Mouse (Mus musculus): Measurements from ENCODE around the gene Eef1akmt1. TPM values are rescaled to one million over a fixed set of nuclear protein-coding genes. Genes with fewer than 3 reads are reported as not detected.

Eef1akmt1 gene
- polyA plus RNA-seq, 1 experiment from 2014 or later, result 93.8 TPM

DNA sequence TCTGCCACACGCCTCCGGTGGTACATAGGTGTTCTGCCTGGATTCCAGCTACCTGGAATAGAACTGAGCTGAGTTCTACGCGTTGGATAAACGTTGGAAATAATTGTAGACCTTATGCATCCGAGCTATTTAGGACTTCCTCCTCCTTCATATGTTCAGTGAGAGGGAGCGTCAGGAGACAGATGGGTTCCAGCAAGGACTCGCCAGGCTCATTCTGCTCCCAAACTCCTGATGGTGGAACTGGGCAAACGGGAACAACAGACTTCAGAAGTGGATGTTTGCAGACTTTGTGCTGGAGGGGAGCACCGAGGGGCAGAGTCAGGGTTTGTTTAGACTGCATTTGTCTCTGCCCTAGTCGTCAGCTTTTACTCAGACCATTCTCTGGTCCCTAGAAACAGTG lies 30.7 kb downstream of the Eef1akmt1 start:
- ATAC-seq (ENCODE audit: low read depth), result no peak
- Histone ChIP-seq H3K27ac (ENCODE audit: low read length) (no peak overlapping the region), H3K27me3 (ENCODE audit: control insufficient read depth, insufficient read depth, low read depth, low read length) (no peaks in the 10 kb centered on the region), H3K9me3 (ENCODE audit: control insufficient read depth, low read length) (no peaks in the 10 kb centered on the region), H3K9ac (ENCODE audit: low read length) (no peak overlapping the region), H3K4me1 (replicated peaks; ENCODE audit: control insufficient read depth, insufficient read depth, low read length) (peaks cover 15% of the 10 kb centered on the region), H3K36me3 (ENCODE audit: control insufficient read depth, insufficient read depth, low read length) (no peaks in the 10 kb centered on the region; the same call in 1 of the 2 replicates), H3K4me3 (ENCODE audit: low read length) (no peak overlapping the region), H3K4me2 (ENCODE audit: low read depth, low read length) (no peak overlapping the region)
- WGBS, result 61% methylated on average over 11 of the region's 11 CpGs

- H3K27ac ChIP-seq (ENCODE audit: low read length), result peak overlapping the region; percentile 45
- no peak overlapping the region for H3K9ac ChIP-seq (ENCODE audit: low read length)
- 13% methylated on average over 16 of the region's 16 CpGs for WGBS
- no peaks in the 10 kb centered on the region; the same call in 1 of the 2 replicates for H3K36me3 ChIP-seq (ENCODE audit: control insufficient read depth, insufficient read depth, low read length)
- H3K4me3 ChIP-seq (ENCODE audit: low read length), result no peak overlapping the region
- no peaks in the 10 kb centered on the region for H3K9me3 ChIP-seq (ENCODE audit: control insufficient read depth, low read length)
- ATAC-seq (ENCODE audit: low read depth), result peak; percentile 36
- peaks cover 34% of the 10 kb centered on the region for H3K4me1 ChIP-seq (replicated peaks; ENCODE audit: control insufficient read depth, insufficient read depth, low read length)
- no peaks in the 10 kb centered on the region for H3K27me3 ChIP-seq (ENCODE audit: control insufficient read depth, insufficient read depth, low read depth, low read length)
- no peak overlapping the region; the same call in 1 of the 2 replicates for H3K4me2 ChIP-seq (ENCODE audit: low read depth, low read length)
Measured at GRCm38 (mm10) chr14:57537261-57538015, 34.0 kb downstream of the Eef1akmt1 start.

- H3K36me3 ChIP-seq (ENCODE audit: control insufficient read depth, insufficient read depth, low read length), result no peaks in the 10 kb centered on the region
- H3K9me3 ChIP-seq (ENCODE audit: control insufficient read depth, low read length), result no peaks in the 10 kb centered on the region
- WGBS, result 57% methylated on average over 9 of the region's 9 CpGs
- H3K9ac ChIP-seq (ENCODE audit: low read length), result no peak overlapping the region
- H3K4me2 ChIP-seq (ENCODE audit: low read depth, low read length), result no peak overlapping the region
- no peak for ATAC-seq (ENCODE audit: low read depth)
- peaks cover 34% of the 10 kb centered on the region for H3K4me1 ChIP-seq (replicated peaks; ENCODE audit: control insufficient read depth, insufficient read depth, low read length)
- no peak overlapping the region for H3K4me3 ChIP-seq (ENCODE audit: low read length)
- H3K27ac ChIP-seq (ENCODE audit: low read length), result peak overlapping the region; percentile 45
- H3K27me3 ChIP-seq (ENCODE audit: control insufficient read depth, insufficient read depth, low read depth, low read length), result no peaks in the 10 kb centered on the region
Measured at GRCm38 (mm10) chr14:57536820-57537219, 34.6 kb downstream of the Eef1akmt1 start.

GRCm38 (mm10) chr14:57535646-57536045 lies 35.8 kb downstream of the Eef1akmt1 start:
- peak; percentile 35 for ATAC-seq (ENCODE audit: low read depth)
- Histone ChIP-seq H3K36me3 (ENCODE audit: control insufficient read depth, insufficient read depth, low read length) (no peaks in the 10 kb centered on the region), H3K4me2 (ENCODE audit: low read depth, low read length) (0 out of 2 replicates have a peak overlapping the region, but pooled peaks have one; percentile 9), H3K27ac (ENCODE audit: low read length) (peak overlapping the region; percentile 90), H3K4me3 (ENCODE audit: low read length) (no peak overlapping the region), H3K27me3 (ENCODE audit: control insufficient read depth, insufficient read depth, low read depth, low read length) (no peaks in the 10 kb centered on the region), H3K9me3 (ENCODE audit: control insufficient read depth, low read length) (no peaks in the 10 kb centered on the region), H3K4me1 (replicated peaks; ENCODE audit: control insufficient read depth, insufficient read depth, low read length) (peaks cover 34% of the 10 kb centered on the region), H3K9ac (ENCODE audit: low read length) (no peak overlapping the region)
- WGBS, result 34% methylated on average over 6 of the region's 6 CpGs

DNA sequence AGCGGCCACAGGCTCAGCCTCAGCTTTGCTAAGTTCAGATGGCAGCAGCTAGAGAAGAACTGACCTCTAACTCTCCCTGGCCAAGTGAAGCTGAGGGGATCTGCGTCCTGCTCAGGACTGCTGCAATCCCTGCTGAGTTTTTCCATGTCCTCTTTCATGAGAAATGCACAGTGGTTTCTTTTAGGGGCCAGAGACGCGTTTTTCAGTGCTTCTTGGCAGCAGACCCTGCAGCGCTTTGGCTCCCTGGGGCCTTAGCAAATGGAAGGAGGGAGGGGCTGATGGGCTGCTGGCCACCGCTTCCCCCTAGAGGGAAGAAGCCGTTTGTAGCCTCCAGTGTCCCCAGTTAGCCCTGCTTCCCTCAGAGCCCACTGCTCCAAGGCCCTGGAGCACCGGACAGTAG lies 36.5 kb downstream of the Eef1akmt1 start:
- 22% methylated on average over 8 of the region's 8 CpGs for WGBS
- peak; percentile 74 for ATAC-seq (ENCODE audit: low read depth)
- H3K36me3 ChIP-seq (ENCODE audit: control insufficient read depth, insufficient read depth, low read length), result no peaks in the 10 kb centered on the region
- H3K27me3 ChIP-seq (ENCODE audit: control insufficient read depth, insufficient read depth, low read depth, low read length), result no peaks in the 10 kb centered on the region
- H3K9me3 ChIP-seq (ENCODE audit: control insufficient read depth, low read length), result no peaks in the 10 kb centered on the region
- peaks cover 34% of the 10 kb centered on the region for H3K4me1 ChIP-seq (replicated peaks; ENCODE audit: control insufficient read depth, insufficient read depth, low read length)
- H3K4me3 ChIP-seq (ENCODE audit: low read length), result no peak overlapping the region
- peak overlapping the region; percentile 90 for H3K27ac ChIP-seq (ENCODE audit: low read length)
- 0 out of 2 replicates have a peak overlapping the region, but pooled peaks have one; percentile 4 for H3K4me2 ChIP-seq (ENCODE audit: low read depth, low read length)
- H3K9ac ChIP-seq (ENCODE audit: low read length), result 0 out of 2 replicates have a peak overlapping the region, but pooled peaks have one; percentile 12

DNA sequence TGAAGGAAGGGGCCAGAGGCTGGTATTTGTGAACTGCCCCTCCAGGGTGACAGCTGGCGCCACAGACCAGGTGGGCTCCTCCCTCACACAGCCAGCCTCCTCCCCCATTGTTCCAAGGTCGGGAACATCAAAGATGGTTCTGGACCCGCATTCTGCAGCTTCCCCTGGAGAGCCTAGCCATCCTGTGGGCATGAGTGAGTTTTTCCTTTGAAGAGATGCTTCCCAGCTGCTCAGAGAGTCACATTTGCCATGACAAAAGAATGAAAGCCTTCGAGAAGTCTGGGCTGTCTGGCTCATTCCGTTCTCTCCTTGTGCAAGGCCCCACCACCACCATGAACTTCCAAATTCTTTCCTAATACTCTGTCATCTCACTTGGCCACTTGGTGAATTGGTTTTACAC lies 37.1 kb downstream of the Eef1akmt1 start:
- ATAC-seq (ENCODE audit: low read depth), result peak; percentile 43
- Histone ChIP-seq H3K9ac (ENCODE audit: low read length) (no peak overlapping the region), H3K4me1 (replicated peaks; ENCODE audit: control insufficient read depth, insufficient read depth, low read length) (peaks cover 34% of the 10 kb centered on the region), H3K36me3 (ENCODE audit: control insufficient read depth, insufficient read depth, low read length) (no peaks in the 10 kb centered on the region), H3K27me3 (ENCODE audit: control insufficient read depth, insufficient read depth, low read depth, low read length) (no peaks in the 10 kb centered on the region), H3K27ac (ENCODE audit: low read length) (peak overlapping the region; percentile 90), H3K9me3 (ENCODE audit: control insufficient read depth, low read length) (no peaks in the 10 kb centered on the region), H3K4me2 (ENCODE audit: low read depth, low read length) (0 out of 2 replicates have a peak overlapping the region, but pooled peaks have one; percentile 4), H3K4me3 (ENCODE audit: low read length) (no peak overlapping the region)
- 15% methylated on average over 5 of the region's 5 CpGs for WGBS

- H3K27ac ChIP-seq (ENCODE audit: low read length), result peak overlapping the region; percentile 10; the same call in 1 of the 2 replicates
- no peak overlapping the region for H3K4me3 ChIP-seq (ENCODE audit: low read length)
- no peak overlapping the region for H3K9ac ChIP-seq (ENCODE audit: low read length)
- H3K36me3 ChIP-seq (ENCODE audit: control insufficient read depth, insufficient read depth, low read length), result no peaks in the 10 kb centered on the region
- WGBS, result 33% methylated on average over 11 of the region's 11 CpGs
- H3K9me3 ChIP-seq (ENCODE audit: control insufficient read depth, low read length), result no peaks in the 10 kb centered on the region
- H3K4me1 ChIP-seq (replicated peaks; ENCODE audit: control insufficient read depth, insufficient read depth, low read length), result peaks cover 34% of the 10 kb centered on the region
- H3K27me3 ChIP-seq (ENCODE audit: control insufficient read depth, insufficient read depth, low read depth, low read length), result no peaks in the 10 kb centered on the region
- H3K4me2 ChIP-seq (ENCODE audit: low read depth, low read length), result no peak overlapping the region
- ATAC-seq (ENCODE audit: low read depth), result no peak
Measured at GRCm38 (mm10) chr14:57533841-57534240, 37.6 kb downstream of the Eef1akmt1 start.

- Histone ChIP-seq H3K27ac (ENCODE audit: low read length) (no peak overlapping the region), H3K27me3 (ENCODE audit: control insufficient read depth, insufficient read depth, low read depth, low read length) (no peaks in the 10 kb centered on the region), H3K36me3 (ENCODE audit: control insufficient read depth, insufficient read depth, low read length) (no peaks in the 10 kb centered on the region), H3K9me3 (ENCODE audit: control insufficient read depth, low read length) (no peaks in the 10 kb centered on the region), H3K4me2 (ENCODE audit: low read depth, low read length) (no peak overlapping the region), H3K9ac (ENCODE audit: low read length) (no peak overlapping the region), H3K4me3 (ENCODE audit: low read length) (no peak overlapping the region), H3K4me1 (replicated peaks; ENCODE audit: control insufficient read depth, insufficient read depth, low read length) (peaks cover 34% of the 10 kb centered on the region)
- ATAC-seq (ENCODE audit: low read depth), result no peak
- 45% methylated on average over 3 of the region's 3 CpGs for WGBS
Measured at GRCm38 (mm10) chr14:57533214-57533613, 38.2 kb downstream of the Eef1akmt1 start.

- Histone ChIP-seq H3K9me3 (ENCODE audit: control insufficient read depth, low read length) (no peaks in the 10 kb centered on the region), H3K27ac (ENCODE audit: low read length) (no peak overlapping the region), H3K4me3 (ENCODE audit: low read length) (no peak overlapping the region), H3K27me3 (ENCODE audit: control insufficient read depth, insufficient read depth, low read depth, low read length) (no peaks in the 10 kb centered on the region), H3K4me2 (ENCODE audit: low read depth, low read length) (no peak overlapping the region), H3K36me3 (ENCODE audit: control insufficient read depth, insufficient read depth, low read length) (no peaks in the 10 kb centered on the region), H3K9ac (ENCODE audit: low read length) (no peak overlapping the region), H3K4me1 (replicated peaks; ENCODE audit: control insufficient read depth, insufficient read depth, low read length) (peaks cover 30% of the 10 kb centered on the region)
- ATAC-seq (ENCODE audit: low read depth), result no peak
- 85% methylated on average over 3 of the region's 3 CpGs for WGBS
Measured at GRCm38 (mm10) chr14:57532577-57532976, 38.8 kb downstream of the Eef1akmt1 start.
